Mouse (Mus musculus): ENCODE measurements at regions not wholly inside any gene's neighbourhood (a gene's known extent, or its start where the extent isn't known, plus 50 kb on each side); places are given as distances from the start of the nearest gene placed in this dataset.
"Not testable (repeated sequence)": the region's sequence is repeated elsewhere in the genome, so short reads cannot be mapped to it uniquely, and the experiment has no call there.

- no peak for DNase-seq
These were observed 129.4 kb upstream of the Tmem185a start for GRCm38 (mm10) chrX:70606349-70606748.

- peak; percentile 21 for DNase-seq
These were observed 105.4 kb upstream of the Tmem185a start for GRCm38 (mm10) chrX:70582344-70582743.

- no peak for DNase-seq
These were observed 103.2 kb upstream of the Tmem185a start for GRCm38 (mm10) chrX:70580171-70580570.

GRCm38 (mm10) chrX:70574243-70574642 lies 97.3 kb upstream of the Tmem185a start:
- not testable (repeated sequence) for DNase-seq

- not testable (repeated sequence) for DNase-seq
These were observed 93.6 kb upstream of the Tmem185a start for GRCm38 (mm10) chrX:70570586-70570985.

DNA sequence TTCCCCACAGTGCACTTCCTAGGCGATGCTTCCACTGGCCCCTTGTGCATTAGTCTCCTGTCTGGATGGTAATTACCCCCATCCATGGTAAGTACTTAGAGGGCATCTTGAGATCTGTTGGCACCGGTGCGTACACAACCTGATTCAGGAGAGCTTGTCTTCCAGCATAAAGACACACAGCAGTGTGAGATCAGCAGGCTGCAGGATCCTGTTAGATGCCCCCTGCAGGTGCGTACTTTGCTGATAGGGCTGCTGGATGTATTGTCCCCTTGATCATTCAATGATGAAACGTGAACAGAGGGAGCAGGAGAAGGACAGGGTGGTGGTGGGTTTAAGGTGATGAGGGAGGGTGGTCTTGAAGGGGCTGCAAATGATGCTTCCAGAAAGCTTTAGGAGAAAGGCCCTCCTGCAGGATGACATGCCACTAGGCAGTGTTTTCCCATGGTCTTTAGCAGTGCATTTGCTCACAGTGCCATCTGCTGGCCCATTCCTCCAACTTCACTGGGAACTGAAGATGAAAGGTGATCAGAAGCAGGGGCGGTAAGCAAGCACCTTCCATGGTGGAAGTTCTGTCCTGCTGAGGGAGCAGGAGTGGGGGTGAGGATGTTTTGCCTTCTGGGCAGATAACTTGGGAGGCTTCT lies 92.5 kb upstream of the Tmem185a start:
- DNase-seq: not testable (repeated sequence)

Measured in adrenal gland, postnatal 10 days (tissue).